Mouse (Mus musculus) neural tube, embryonic 15.5 days (tissue): ENCODE data around the gene Umod. TPM values are rescaled to one million over a fixed set of nuclear protein-coding genes. Genes with fewer than 3 reads are reported as not detected.

Experiments used
- ATAC-seq: fragments of 200-750 bp; cut with Nextera tagmentation; 2 replicates; pipeline ENCODE4 v1.8.0; 2017; ENCODE audit warnings: mild to moderate bottlenecking, moderate TSS enrichment, moderate library complexity; ENCODE audit not compliant: low FRiP score
- H3K27ac ChIP-seq: fragments of 300-500 bp; sonication (generic); replicated peaks from 2 replicates; pipeline ENCODE4 v1.5.1; 2015; ENCODE audit warnings: mild to moderate bottlenecking, inconsistent platforms
- H3K27me3 ChIP-seq: fragments of 300-500 bp; sonication (generic); replicated peaks from 2 replicates; pipeline ENCODE4 v1.6.1; 2015; ENCODE audit warnings: inconsistent platforms
- H3K36me3 ChIP-seq: fragments of 300-500 bp; sonication (generic); 2 replicates; pipeline ENCODE4 v1.6.1; 2015; ENCODE audit warnings: inconsistent platforms
- H3K4me1 ChIP-seq: fragments of 300-500 bp; sonication (generic); 2 replicates; pipeline ENCODE4 v1.6.1; 2015; ENCODE audit warnings: inconsistent platforms
- H3K4me2 ChIP-seq: fragments of 300-500 bp; sonication (generic); 2 replicates; pipeline ENCODE4 v1.6.1; 2015; ENCODE audit warnings: inconsistent platforms, mild to moderate bottlenecking, moderate library complexity
- H3K4me3 ChIP-seq: fragments of 300-500 bp; sonication (generic); replicated peaks from 2 replicates; pipeline ENCODE4 v1.5.1; 2015; ENCODE audit warnings: mild to moderate bottlenecking, inconsistent platforms
- H3K9ac ChIP-seq: fragments of 300-500 bp; sonication (generic); replicated peaks from 2 replicates; pipeline ENCODE4 v1.6.1; 2015; ENCODE audit warnings: mild to moderate bottlenecking, inconsistent platforms
- H3K9me3 ChIP-seq: fragments of 300-500 bp; sonication (generic); replicated peaks from 2 replicates; pipeline ENCODE4 v1.6.1; 2016; ENCODE audit warnings: inconsistent platforms
- WGBS: fragments of 180-500 bp; shearing (Covaris S2); methylation state at CpG from one replicate; pipeline ENCODE4 v1.1.7; 2015; ENCODE audit warnings: mixed read lengths; 5-methylcytosine and 5-hydroxymethylcytosine counted together
- polyA plus RNA-seq: library from polyadenylated mRNA; unstranded; fragments of >200 nt; fragmentation: Nextera tagmentation; extraction: Ambion mirVana; gene quantifications from 2 replicates; pipeline ENCODE4 v1.2.1, GENCODE M21; 2015

The Umod gene
- polyA plus RNA-seq = not detected in 2 replicates

DNA sequence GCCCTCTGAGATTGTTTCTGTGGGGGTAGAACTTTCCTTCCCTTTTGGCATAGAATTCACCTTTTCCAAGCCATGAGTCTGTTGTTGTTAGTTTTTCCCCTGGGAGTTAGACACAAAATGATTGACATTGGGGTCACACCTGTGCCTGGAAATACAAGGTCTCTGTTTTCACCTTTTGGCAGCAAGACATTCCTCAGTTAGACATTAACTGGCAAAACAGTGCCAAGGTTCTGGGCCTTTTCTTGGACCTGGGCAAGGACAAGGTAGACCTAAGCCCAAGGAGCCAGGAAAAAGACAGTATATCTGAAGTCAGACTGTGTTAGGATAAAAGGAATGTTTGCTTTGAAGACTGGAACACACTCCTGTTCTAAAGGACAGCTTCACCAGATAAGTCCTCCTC lies at the start of gene Umod:
Umod (minus strand) TSS at position 27 of the 400 bp plus-strand sequence.
- Histone ChIP-seq H3K27ac (no peak within 1 kb of the TSS), H3K36me3 (no peaks in the 10 kb centered on the region), H3K4me1 (no peaks in the 10 kb centered on the region), H3K9me3 (no peaks in the 10 kb centered on the region), H3K9ac (no peak within 1 kb of the TSS), H3K4me2 (no peak within 1 kb of the TSS), H3K4me3 (no peak within 1 kb of the TSS), H3K27me3 (0 out of 2 replicates have a peak, but pooled peaks cover 3% of the 10 kb centered on the region)
- ATAC-seq = no peak

DNA sequence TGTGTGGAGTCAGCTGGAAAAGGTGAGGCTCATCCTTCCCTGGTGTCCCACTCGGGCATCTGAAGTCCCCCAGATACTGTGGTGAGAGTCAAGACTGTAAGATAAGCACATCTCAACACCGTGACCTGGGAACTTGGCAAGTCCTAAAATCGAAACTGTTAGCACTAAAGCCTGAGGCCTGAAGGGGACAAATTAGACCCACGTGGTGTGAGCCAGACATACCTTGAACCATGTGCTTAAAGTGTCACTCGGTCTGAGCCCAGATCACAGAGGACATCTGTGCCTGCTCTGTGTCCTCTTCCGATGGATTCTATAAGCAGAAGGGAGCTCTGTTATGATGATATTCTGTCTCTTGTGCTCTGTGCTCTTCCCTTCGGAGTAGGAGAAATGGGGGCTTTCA lies 49.5 kb upstream of the Umod start:
- Histone ChIP-seq H3K4me2 (no peak overlapping the region), H3K27ac (no peak overlapping the region), H3K9me3 (no peaks in the 10 kb centered on the region), H3K4me3 (no peak overlapping the region), H3K9ac (no peak overlapping the region), H3K4me1 (peaks cover 14% of the 10 kb centered on the region), H3K36me3 (no peaks in the 10 kb centered on the region), H3K27me3 (no peaks in the 10 kb centered on the region)
- ATAC-seq = no peak
- WGBS = 88% methylated on average over 7 of the region's 7 CpGs

DNA sequence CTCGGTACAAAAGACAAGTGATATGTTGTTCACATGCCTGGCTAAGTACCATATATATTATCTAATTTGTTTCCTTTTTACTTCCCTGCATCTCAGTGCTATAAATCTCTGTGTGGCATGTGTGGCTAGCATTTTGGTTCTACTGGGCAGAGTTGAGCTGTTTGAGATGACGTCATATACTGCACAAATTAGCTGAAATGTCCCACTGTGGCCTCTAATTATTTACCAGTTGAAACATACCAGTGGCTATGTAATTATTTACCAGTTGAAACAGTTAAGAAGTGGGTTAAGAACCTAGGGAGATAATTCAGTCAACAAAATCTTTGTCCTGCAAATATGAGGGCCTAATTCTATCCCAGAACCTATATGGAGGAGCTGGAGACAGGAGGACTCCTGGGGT lies 48.5 kb upstream of the Umod start:
- Histone ChIP-seq H3K36me3 (no peaks in the 10 kb centered on the region), H3K27me3 (no peaks in the 10 kb centered on the region), H3K27ac (no peak overlapping the region), H3K4me3 (no peak overlapping the region), H3K4me1 (peaks cover 14% of the 10 kb centered on the region), H3K9me3 (no peaks in the 10 kb centered on the region), H3K9ac (no peak overlapping the region), H3K4me2 (no peak overlapping the region)
- no peak for ATAC-seq
- WGBS = 34% methylated on average over 2 of the region's 2 CpGs

DNA sequence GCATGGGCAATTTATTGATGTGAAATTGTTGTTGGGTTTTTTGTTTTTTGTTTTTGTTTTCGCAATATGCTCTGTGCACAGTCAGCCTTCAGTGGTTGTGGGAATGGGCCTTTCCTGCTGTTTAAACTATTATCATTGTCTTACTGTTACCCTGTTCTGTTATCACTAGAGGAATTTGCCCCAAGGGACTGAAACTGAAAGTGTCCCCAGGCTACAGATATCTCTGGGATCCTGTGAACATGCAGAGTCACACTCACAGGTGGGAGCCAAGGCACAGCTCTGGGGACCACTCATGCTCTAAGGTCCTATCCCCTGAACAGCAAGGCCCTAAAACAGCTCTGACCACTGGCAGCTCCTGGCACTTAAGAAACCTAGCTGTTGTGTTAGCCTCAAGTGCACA lies 48.1 kb upstream of the Umod start:
- WGBS = 94% methylated on average over 1 of the region's 1 CpGs
- H3K9ac ChIP-seq = no peak overlapping the region
- H3K4me1 ChIP-seq = peaks cover 14% of the 10 kb centered on the region
- no peaks in the 10 kb centered on the region for H3K27me3 ChIP-seq
- no peak overlapping the region for H3K4me3 ChIP-seq
- no peak overlapping the region for H3K4me2 ChIP-seq
- H3K36me3 ChIP-seq = no peaks in the 10 kb centered on the region
- no peak for ATAC-seq
- no peaks in the 10 kb centered on the region for H3K9me3 ChIP-seq
- H3K27ac ChIP-seq = no peak overlapping the region

DNA sequence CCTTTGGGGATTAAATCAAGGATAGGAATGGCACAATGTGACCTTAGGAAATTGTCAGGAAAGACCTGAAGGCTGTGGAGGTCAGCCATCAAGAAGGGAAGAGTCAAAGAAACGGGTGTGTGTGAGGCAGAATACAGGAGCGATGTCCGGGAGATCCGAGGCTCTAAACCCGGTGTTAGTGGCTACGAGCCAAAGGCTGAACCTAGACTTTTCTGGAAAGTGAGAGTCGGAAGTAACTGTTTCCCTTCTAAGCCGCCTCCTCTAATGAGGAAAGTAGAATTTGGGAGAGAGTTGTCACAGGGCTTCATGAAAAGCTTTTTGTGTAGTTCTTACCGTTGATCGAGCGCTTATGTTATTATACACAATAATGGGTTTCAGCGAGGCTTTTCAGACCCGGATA lies 47.4 kb upstream of the Umod start:
- Histone ChIP-seq H3K36me3 (no peaks in the 10 kb centered on the region), H3K27ac (no peak overlapping the region), H3K27me3 (no peaks in the 10 kb centered on the region), H3K4me1 (peaks cover 14% of the 10 kb centered on the region), H3K9ac (no peak overlapping the region), H3K4me3 (no peak overlapping the region), H3K4me2 (no peak overlapping the region), H3K9me3 (no peaks in the 10 kb centered on the region)
- no peak for ATAC-seq
- 74% methylated on average over 13 of the region's 13 CpGs for WGBS

DNA sequence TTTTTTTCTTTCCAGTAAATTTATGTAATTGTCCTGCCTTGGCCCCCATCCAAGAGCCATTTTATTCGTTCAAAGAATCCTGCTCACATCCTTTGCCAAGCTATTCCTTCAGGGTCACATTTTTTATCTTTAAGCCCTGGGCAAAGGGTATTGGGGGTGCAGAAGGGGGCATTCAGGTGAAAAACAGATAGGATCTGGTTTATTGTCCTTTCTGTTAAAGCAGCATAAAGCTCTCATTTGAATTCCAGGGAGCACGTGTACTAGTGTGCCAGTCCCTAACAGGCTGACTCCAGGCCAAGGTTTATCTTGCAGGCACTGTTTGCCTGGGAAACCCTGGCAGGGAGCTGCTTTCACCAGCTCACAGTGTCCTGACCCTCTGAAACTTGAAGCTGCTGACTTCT lies 46.8 kb upstream of the Umod start:
- H3K4me3 ChIP-seq = no peak overlapping the region
- no peak overlapping the region for H3K9ac ChIP-seq
- ATAC-seq = peak; percentile 75; the same call in 1 of the 2 replicates
- H3K27me3 ChIP-seq = no peaks in the 10 kb centered on the region
- WGBS = 25% methylated on average over 2 of the region's 2 CpGs
- no peaks in the 10 kb centered on the region for H3K36me3 ChIP-seq
- no peak overlapping the region for H3K4me2 ChIP-seq
- no peaks in the 10 kb centered on the region for H3K9me3 ChIP-seq
- peaks cover 14% of the 10 kb centered on the region for H3K4me1 ChIP-seq
- H3K27ac ChIP-seq = no peak overlapping the region

DNA sequence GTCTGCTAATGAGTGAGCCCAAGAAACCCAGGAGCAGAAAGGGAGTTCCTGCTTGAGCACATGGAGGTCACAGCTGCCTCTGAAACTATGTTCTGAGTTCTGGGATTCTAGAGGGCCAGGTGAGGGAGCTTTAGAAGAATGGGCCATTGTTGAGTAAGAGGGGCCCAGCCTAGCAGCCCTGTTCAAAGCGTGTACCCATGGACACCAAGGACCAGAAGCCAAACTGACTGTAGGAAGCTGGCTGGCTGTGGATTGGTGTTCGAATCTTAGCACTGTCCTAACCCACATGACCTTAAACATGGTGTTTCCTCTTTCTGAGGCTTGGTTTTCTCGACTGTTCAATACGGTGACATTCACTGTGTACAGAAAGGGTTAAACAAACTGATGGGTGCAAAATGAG lies 44.3 kb upstream of the Umod start, which contains the start of gene Pdilt:
Pdilt (minus strand) TSS at position 101 of the 400 bp plus-strand sequence.
- H3K27ac ChIP-seq = no peak within 1 kb of the TSS
- peaks cover 14% of the 10 kb centered on the region for H3K4me1 ChIP-seq
- no peak for ATAC-seq
- H3K9ac ChIP-seq = no peak within 1 kb of the TSS
- no peaks in the 10 kb centered on the region for H3K9me3 ChIP-seq
- no peak within 1 kb of the TSS for H3K4me2 ChIP-seq
- no peak within 1 kb of the TSS for H3K4me3 ChIP-seq
- H3K36me3 ChIP-seq = no peaks in the 10 kb centered on the region
- 0 out of 2 replicates have a peak, but pooled peaks cover 3% of the 10 kb centered on the region for H3K27me3 ChIP-seq
- WGBS = 80% methylated on average over 4 of the region's 4 CpGs

DNA sequence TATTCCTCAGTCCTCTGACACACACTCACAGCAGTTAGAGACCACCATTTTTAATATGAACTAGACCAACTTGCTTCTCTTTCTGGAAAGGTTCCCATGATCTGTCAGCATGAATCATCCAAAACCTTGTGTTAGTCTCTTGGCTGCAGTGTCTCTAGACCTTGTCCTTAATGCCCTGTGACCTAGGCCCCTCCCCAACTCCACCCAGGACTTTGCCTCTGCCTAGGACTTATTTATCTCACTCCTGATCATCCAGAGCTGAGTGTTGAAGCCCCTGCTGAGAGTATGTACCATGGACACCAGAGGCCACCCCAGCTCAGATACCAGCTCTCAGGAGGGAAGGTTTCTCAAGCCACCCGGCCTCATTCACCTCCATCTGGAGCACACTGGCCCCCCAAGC lies 43.3 kb upstream of the Umod start:
- Histone ChIP-seq H3K4me2 (no peak overlapping the region), H3K9ac (no peak overlapping the region), H3K4me1 (peaks cover 13% of the 10 kb centered on the region), H3K27ac (no peak overlapping the region), H3K27me3 (0 out of 2 replicates have a peak, but pooled peaks cover 3% of the 10 kb centered on the region), H3K4me3 (no peak overlapping the region), H3K9me3 (no peaks in the 10 kb centered on the region), H3K36me3 (no peaks in the 10 kb centered on the region)
- ATAC-seq = no peak
- 84% methylated on average over 1 of the region's 1 CpGs for WGBS

DNA sequence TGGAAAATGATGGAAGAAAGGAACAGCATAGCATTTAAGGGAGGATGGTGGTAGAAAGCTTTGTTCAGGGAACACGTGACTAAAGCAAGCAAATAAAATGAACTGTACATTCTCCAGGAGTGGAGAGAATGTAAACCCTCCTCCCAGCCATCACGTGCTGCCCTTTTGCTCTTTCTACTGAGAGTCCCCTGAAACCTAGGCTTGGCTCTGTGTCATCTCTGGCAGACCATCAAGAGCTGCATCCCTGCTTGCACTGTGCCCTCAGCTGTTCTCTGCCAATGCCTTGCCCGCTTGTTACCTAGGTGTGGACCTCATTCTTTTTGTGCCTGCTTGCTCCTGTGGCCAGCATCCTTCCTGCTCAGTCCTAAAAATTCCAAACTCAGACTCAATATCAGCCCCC lies 42.7 kb upstream of the Umod start:
- Histone ChIP-seq H3K4me2 (no peak overlapping the region), H3K9ac (no peak overlapping the region), H3K9me3 (no peaks in the 10 kb centered on the region), H3K4me3 (no peak overlapping the region), H3K4me1 (peaks cover 10% of the 10 kb centered on the region; the same call in 1 of the 2 replicates), H3K27me3 (0 out of 2 replicates have a peak, but pooled peaks cover 3% of the 10 kb centered on the region), H3K36me3 (no peaks in the 10 kb centered on the region), H3K27ac (no peak overlapping the region)
- no peak for ATAC-seq
- 85% methylated on average over 3 of the region's 3 CpGs for WGBS

DNA sequence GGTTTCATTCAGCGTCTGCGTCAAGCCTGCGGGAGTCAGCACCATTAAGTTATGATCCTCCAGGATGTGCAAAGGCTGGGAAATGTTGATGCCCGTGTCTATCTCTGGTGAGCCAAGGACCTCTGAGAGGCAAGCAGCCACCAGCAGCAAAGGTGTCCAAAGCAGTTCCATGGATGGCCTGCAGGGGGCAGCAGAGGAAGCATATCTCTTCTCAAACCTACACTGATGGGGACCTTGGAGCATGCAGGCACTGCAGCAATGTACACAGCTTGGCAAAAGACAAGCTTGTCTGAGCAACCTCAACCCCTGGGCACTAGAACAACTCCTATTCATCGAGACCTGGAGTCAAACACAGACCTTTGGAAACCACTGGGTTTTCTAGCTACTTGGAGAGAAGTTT lies 40.6 kb upstream of the Umod start:
- no peak for ATAC-seq
- H3K27me3 ChIP-seq = 0 out of 2 replicates have a peak, but pooled peaks cover 7% of the 10 kb centered on the region
- no peaks in the 10 kb centered on the region for H3K4me1 ChIP-seq
- H3K36me3 ChIP-seq = no peaks in the 10 kb centered on the region
- H3K9ac ChIP-seq = no peak overlapping the region
- H3K4me2 ChIP-seq = no peak overlapping the region
- H3K9me3 ChIP-seq = no peaks in the 10 kb centered on the region
- H3K27ac ChIP-seq = no peak overlapping the region
- WGBS = 49% methylated on average over 5 of the region's 5 CpGs
- no peak overlapping the region for H3K4me3 ChIP-seq

DNA sequence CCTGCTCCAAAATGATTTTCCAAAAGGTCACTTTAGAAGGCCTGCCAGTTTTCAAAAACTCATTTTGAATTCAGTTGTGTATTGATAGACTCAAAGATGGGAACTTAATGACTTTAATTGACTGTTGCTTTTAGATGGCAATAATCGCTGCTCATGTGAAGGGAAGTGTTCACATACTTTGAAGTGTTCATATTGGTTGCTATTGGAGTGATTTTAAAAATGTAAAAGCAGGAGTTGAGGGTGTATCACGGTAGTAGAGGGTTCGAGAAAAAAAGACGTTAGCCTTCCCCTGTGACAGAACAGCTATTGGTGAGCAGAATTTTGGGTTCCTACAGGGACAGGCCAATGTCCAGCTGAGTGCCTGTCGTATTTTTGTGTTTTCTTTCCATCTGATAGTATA lies 40.1 kb upstream of the Umod start, which contains the start of gene Acsm5:
Acsm5 (plus strand) TSS at position 301 of the 400 bp plus-strand sequence.
- ATAC-seq = no peak
- Histone ChIP-seq H3K4me1 (no peaks in the 10 kb centered on the region), H3K9ac (no peak within 1 kb of the TSS), H3K27ac (no peak within 1 kb of the TSS), H3K36me3 (no peaks in the 10 kb centered on the region), H3K4me3 (no peak within 1 kb of the TSS), H3K4me2 (no peak within 1 kb of the TSS), H3K9me3 (no peaks in the 10 kb centered on the region), H3K27me3 (0 out of 2 replicates have a peak, but pooled peaks cover 8% of the 10 kb centered on the region)
- 77% methylated on average over 5 of the region's 5 CpGs for WGBS

DNA sequence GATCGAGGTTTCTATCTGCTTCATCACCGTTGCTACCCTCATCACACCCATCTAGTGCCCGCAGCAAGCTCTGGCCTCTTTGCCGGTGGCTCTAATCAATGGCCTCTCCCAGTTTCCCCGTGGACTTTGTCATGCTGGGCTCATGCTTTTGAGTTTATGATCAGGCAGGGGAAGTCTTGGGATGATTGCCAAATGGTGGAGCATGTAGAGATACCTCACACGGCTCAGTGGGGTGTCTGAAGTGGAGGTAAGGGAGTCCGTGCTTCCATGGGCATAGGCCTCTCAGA lies 37.1 kb upstream of the Umod start:
- Histone ChIP-seq H3K4me2 (no peak overlapping the region), H3K9ac (no peak overlapping the region), H3K4me1 (no peaks in the 10 kb centered on the region), H3K4me3 (no peak overlapping the region), H3K27me3 (0 out of 2 replicates have a peak, but pooled peaks cover 8% of the 10 kb centered on the region), H3K36me3 (no peaks in the 10 kb centered on the region), H3K27ac (no peak overlapping the region), H3K9me3 (no peaks in the 10 kb centered on the region)
- ATAC-seq = no peak
- WGBS = 80% methylated on average over 7 of the region's 7 CpGs
